Mouse (Mus musculus) embryonic facial prominence, embryonic 13.5 days (tissue): ENCODE data around the gene Olig3. TPM values are rescaled to one million over a fixed set of nuclear protein-coding genes. Genes with fewer than 3 reads are reported as not detected.

Experiments
- ATAC-seq: fragments of 200-750 bp; cut with Nextera tagmentation; 2 replicates; pipeline ENCODE4 v1.8.0; 2017; ENCODE audit warnings: low read depth; ENCODE audit not compliant: insufficient number of reproducible peaks, insufficient read depth, low FRiP score, low TSS enrichment
- H3K27ac ChIP-seq: fragments of 300-500 bp; sonication (generic); 2 replicates; pipeline ENCODE4 v1.5.1; 2015; ENCODE audit warnings: moderate library complexity, mild to moderate bottlenecking, inconsistent platforms
- H3K27me3 ChIP-seq: fragments of 300-500 bp; sonication (generic); 2 replicates; pipeline ENCODE4 v1.6.1; 2015; ENCODE audit warnings: mild to moderate bottlenecking, inconsistent platforms
- H3K36me3 ChIP-seq: fragments of 300-500 bp; sonication (generic); 2 replicates; pipeline ENCODE4 v1.6.1; 2015; ENCODE audit warnings: mild to moderate bottlenecking, inconsistent platforms
- H3K4me1 ChIP-seq: fragments of 300-500 bp; sonication (generic); 2 replicates; pipeline ENCODE4 v1.6.1; 2015; ENCODE audit warnings: inconsistent platforms
- H3K4me2 ChIP-seq: fragments of 300-500 bp; sonication (generic); 2 replicates; pipeline ENCODE4 v1.6.1; 2015; ENCODE audit warnings: moderate library complexity, mild to moderate bottlenecking, inconsistent platforms
- H3K4me3 ChIP-seq: fragments of 300-500 bp; sonication (generic); 2 replicates; pipeline ENCODE4 v1.5.1; 2015; ENCODE audit warnings: mild to moderate bottlenecking, inconsistent platforms
- H3K9ac ChIP-seq: fragments of 300-500 bp; sonication (generic); 2 replicates; pipeline ENCODE4 v1.6.1; 2015; ENCODE audit warnings: mild to moderate bottlenecking, inconsistent platforms
- H3K9me3 ChIP-seq: fragments of 300-500 bp; sonication (generic); 2 replicates; pipeline ENCODE4 v1.6.1; 2016; ENCODE audit warnings: inconsistent platforms
- WGBS: fragments of 180-500 bp; shearing (Covaris S2); methylation state at CpG from one replicate; pipeline ENCODE4 v1.1.7; 2015; ENCODE audit warnings: mixed read lengths; 5-methylcytosine and 5-hydroxymethylcytosine counted together
- polyA plus RNA-seq: library from polyadenylated mRNA; unstranded; fragments of >200 nt; fragmentation: Nextera tagmentation; extraction: Ambion mirVana; gene quantifications from 2 replicates; pipeline ENCODE4 v1.2.1, GENCODE M21; 2015

Olig3 gene
- polyA plus RNA-seq, 1 experiment from 2014 or later = 0.35 TPM

- Histone ChIP-seq H3K9ac (no peak overlapping the region), H3K27me3 (peaks cover 13% of the 10 kb centered on the region; the same call in 1 of the 2 replicates), H3K9me3 (no peaks in the 10 kb centered on the region), H3K27ac (no peak overlapping the region), H3K4me2 (no peak overlapping the region), H3K4me3 (no peak overlapping the region), H3K4me1 (no peaks in the 10 kb centered on the region), H3K36me3 (no peaks in the 10 kb centered on the region)
- no peak for ATAC-seq
- 83% methylated on average over 12 of the region's 12 CpGs for WGBS
Observed at GRCm38 (mm10) chr10:19397396-19397795, 41.1 kb downstream of the Olig3 start.

DNA sequence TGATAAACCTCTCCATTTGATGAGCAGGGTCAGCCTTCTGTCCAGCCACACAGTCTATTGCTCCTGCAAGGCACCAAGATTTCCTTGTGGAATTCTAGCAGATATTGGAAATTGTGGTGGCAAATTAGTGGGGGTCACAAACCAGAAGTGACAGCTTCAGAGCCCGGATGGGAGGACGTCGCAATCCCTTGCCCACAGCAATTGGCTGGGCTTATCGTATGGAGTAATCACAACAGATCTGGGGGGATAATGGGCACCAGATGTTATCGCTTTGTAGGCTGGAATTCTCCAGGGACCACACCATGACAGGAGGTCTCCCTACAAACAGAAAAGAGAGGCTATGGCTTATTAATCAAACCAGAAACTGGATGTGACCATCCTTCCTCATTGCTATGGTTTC is 44.8 kb downstream of the Olig3 start:
- Histone ChIP-seq H3K9me3 (no peaks in the 10 kb centered on the region), H3K4me1 (no peaks in the 10 kb centered on the region), H3K36me3 (no peaks in the 10 kb centered on the region), H3K4me3 (no peak overlapping the region), H3K9ac (no peak overlapping the region), H3K27ac (no peak overlapping the region), H3K4me2 (no peak overlapping the region), H3K27me3 (peaks cover 12% of the 10 kb centered on the region; the same call in 1 of the 2 replicates)
- WGBS = 11% methylated on average over 5 of the region's 5 CpGs
- ATAC-seq = no peak

DNA sequence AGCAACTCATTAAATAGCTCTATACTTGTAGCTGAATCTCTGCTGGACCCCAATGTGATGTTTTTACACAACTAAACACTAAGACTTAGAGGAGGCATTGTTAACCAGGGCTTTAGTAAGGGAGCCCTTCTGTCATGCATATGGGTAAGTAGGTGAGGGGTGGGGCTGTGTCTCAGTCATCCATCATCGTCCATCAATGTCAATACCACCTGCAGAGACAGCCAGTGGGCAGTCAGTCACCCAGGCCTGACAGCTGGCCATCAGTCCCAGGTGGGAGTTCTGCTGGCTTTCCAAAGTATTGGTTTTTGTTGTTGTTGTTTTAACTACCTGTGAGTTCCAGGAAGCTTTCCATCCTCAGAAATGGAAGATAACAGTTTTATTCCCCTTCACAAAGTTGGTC is 48.1 kb downstream of the Olig3 start:
- 30% methylated on average over 1 of the region's 1 CpGs for WGBS
- no peak overlapping the region for H3K4me2 ChIP-seq
- no peak overlapping the region for H3K9ac ChIP-seq
- H3K27ac ChIP-seq = no peak overlapping the region
- H3K36me3 ChIP-seq = no peaks in the 10 kb centered on the region
- ATAC-seq = no peak
- 0 out of 2 replicates have a peak, but pooled peaks cover 5% of the 10 kb centered on the region for H3K27me3 ChIP-seq
- H3K9me3 ChIP-seq = no peaks in the 10 kb centered on the region
- no peaks in the 10 kb centered on the region for H3K4me1 ChIP-seq
- no peak overlapping the region for H3K4me3 ChIP-seq

- H3K4me3 ChIP-seq = no peak overlapping the region
- H3K9ac ChIP-seq = no peak overlapping the region
- H3K27me3 ChIP-seq = 0 out of 2 replicates have a peak, but pooled peaks cover 2% of the 10 kb centered on the region
- H3K4me1 ChIP-seq = no peaks in the 10 kb centered on the region
- no peaks in the 10 kb centered on the region for H3K9me3 ChIP-seq
- no peak for ATAC-seq
- WGBS = 58% methylated on average over 1 of the region's 1 CpGs
- no peak overlapping the region for H3K27ac ChIP-seq
- H3K36me3 ChIP-seq = no peaks in the 10 kb centered on the region
- no peak overlapping the region for H3K4me2 ChIP-seq
Observed at GRCm38 (mm10) chr10:19405959-19406358, 49.6 kb downstream of the Olig3 start.

GRCm38 (mm10) chr10:19407168-19407567 is 50.8 kb downstream of the Olig3 start:
- WGBS = 88% methylated on average over 3 of the region's 3 CpGs
- Histone ChIP-seq H3K4me2 (no peak overlapping the region), H3K9ac (no peak overlapping the region), H3K27me3 (no peaks in the 10 kb centered on the region), H3K9me3 (no peaks in the 10 kb centered on the region), H3K4me1 (no peaks in the 10 kb centered on the region), H3K27ac (no peak overlapping the region), H3K36me3 (no peaks in the 10 kb centered on the region), H3K4me3 (no peak overlapping the region)
- ATAC-seq = no peak

Other genes with a start within 250 kb of the Olig3 start
- gene Ifngr1, start 235.4 kb downstream of the Olig3 start, polyA plus RNA-seq = 36.9 and 40.3 TPM in 2 replicates